Mouse (Mus musculus): ENCODE measurements around the gene B4galt3. TPM values are rescaled to one million over a fixed set of nuclear protein-coding genes. Genes with fewer than 3 reads are reported as not detected.
A peak's percentile ranks its signal among the peaks of the same experiment; 100 is the strongest.

The B4galt3 gene
- polyA plus RNA-seq, 1 experiment from 2014 or later = 70.6 TPM

- ATAC-seq (ENCODE audit: insufficient read depth, low FRiP score, low TSS enrichment) (no peak), DNase-seq (ENCODE audit: low spot score) (no peak)
- Histone ChIP-seq H3K4me3 (ENCODE audit: low read depth, low read length) (no peak overlapping the region), H3K4me1 (ENCODE audit: control insufficient read depth, insufficient read depth, low read length) (peaks cover 11% of the 10 kb centered on the region), H3K9ac (ENCODE audit: low read length) (no peak overlapping the region), H3K9me3 (ENCODE audit: control insufficient read depth, low read length) (no peaks in the 10 kb centered on the region), H3K4me2 (ENCODE audit: low read depth) (no peak overlapping the region), H3K27ac (ENCODE audit: low read depth, low read length) (no peak overlapping the region), H3K36me3 (ENCODE audit: control insufficient read depth, insufficient read depth, low read length) (peaks cover 2% of the 10 kb centered on the region; the same call in 1 of the 2 replicates), H3K27me3 (ENCODE audit: control insufficient read depth, insufficient read depth, low read length) (no peaks in the 10 kb centered on the region)
- WGBS = 92% methylated on average over 24 of the region's 24 CpGs
These were observed 13.9 kb upstream of the B4galt3 start for GRCm38 (mm10) chr1:171256095-171256818.

GRCm38 (mm10) chr1:171256937-171257548, 13.1 kb upstream of the B4galt3 start:
- ATAC-seq (ENCODE audit: insufficient read depth, low FRiP score, low TSS enrichment) (0 out of 2 replicates have a peak, but pooled peaks have one; percentile 58), DNase-seq (ENCODE audit: low spot score) (peak; percentile 69)
- 66% methylated on average over 15 of the region's 15 CpGs for whole genome bisulfite sequencing
- Histone ChIP-seq H3K4me1 (ENCODE audit: control insufficient read depth, insufficient read depth, low read length) (peaks cover 5% of the 10 kb centered on the region; the same call in 1 of the 2 replicates), H3K9me3 (ENCODE audit: control insufficient read depth, low read length) (no peaks in the 10 kb centered on the region), H3K27me3 (ENCODE audit: control insufficient read depth, insufficient read depth, low read length) (no peaks in the 10 kb centered on the region), H3K27ac (ENCODE audit: low read depth, low read length) (no peak overlapping the region), H3K4me2 (ENCODE audit: low read depth) (no peak overlapping the region), H3K36me3 (ENCODE audit: control insufficient read depth, insufficient read depth, low read length) (peaks cover 2% of the 10 kb centered on the region; the same call in 1 of the 2 replicates), H3K9ac (ENCODE audit: low read length) (no peak overlapping the region), H3K4me3 (ENCODE audit: low read depth, low read length) (no peak overlapping the region)

DNA sequence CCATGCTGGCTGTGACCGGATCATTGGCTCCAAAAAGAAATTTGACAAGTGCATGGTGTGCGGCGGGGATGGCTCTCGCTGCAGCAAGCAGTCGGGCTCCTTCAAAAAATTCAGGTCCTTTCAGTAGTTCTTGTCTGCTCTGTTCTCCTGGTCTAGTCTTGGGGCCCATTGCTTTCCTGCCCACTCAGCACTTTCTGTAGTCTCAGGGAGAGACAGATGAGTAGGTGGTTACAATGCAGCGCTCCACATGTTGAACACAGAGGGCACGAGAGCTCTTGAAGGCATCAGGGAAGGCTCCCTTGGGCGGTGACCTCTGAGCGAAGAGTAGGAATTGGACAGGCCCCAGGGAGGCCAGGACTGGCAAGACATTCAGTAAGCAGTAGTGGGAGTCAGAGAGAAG, 12.3 kb upstream of the B4galt3 start:
- Histone ChIP-seq H3K4me2 (ENCODE audit: low read depth) (no peak overlapping the region), H3K36me3 (ENCODE audit: control insufficient read depth, insufficient read depth, low read length) (peaks cover 2% of the 10 kb centered on the region; the same call in 1 of the 2 replicates), H3K9me3 (ENCODE audit: control insufficient read depth, low read length) (no peaks in the 10 kb centered on the region), H3K27me3 (ENCODE audit: control insufficient read depth, insufficient read depth, low read length) (no peaks in the 10 kb centered on the region), H3K4me3 (ENCODE audit: low read depth, low read length) (no peak overlapping the region), H3K9ac (ENCODE audit: low read length) (no peak overlapping the region), H3K4me1 (ENCODE audit: control insufficient read depth, insufficient read depth, low read length) (no peaks in the 10 kb centered on the region), H3K27ac (ENCODE audit: low read depth, low read length) (no peak overlapping the region)
- WGBS = 90% methylated on average over 9 of the region's 9 CpGs
- DNase-seq (ENCODE audit: low spot score) (no peak), ATAC-seq (ENCODE audit: insufficient read depth, low FRiP score, low TSS enrichment) (no peak)

GRCm38 (mm10) chr1:171258921-171259320, 11.2 kb upstream of the B4galt3 start:
- H3K36me3 ChIP-seq (ENCODE audit: control insufficient read depth, insufficient read depth, low read length) = peaks cover 2% of the 10 kb centered on the region; the same call in 1 of the 2 replicates
- H3K27ac ChIP-seq (ENCODE audit: low read depth, low read length) = no peak overlapping the region
- WGBS = 83% methylated on average over 17 of the region's 17 CpGs
- H3K9me3 ChIP-seq (ENCODE audit: control insufficient read depth, low read length) = no peaks in the 10 kb centered on the region
- H3K9ac ChIP-seq (ENCODE audit: low read length) = no peak overlapping the region
- ATAC-seq (ENCODE audit: insufficient read depth, low FRiP score, low TSS enrichment) (no peak), DNase-seq (ENCODE audit: low spot score) (no peak)
- no peaks in the 10 kb centered on the region for H3K27me3 ChIP-seq (ENCODE audit: control insufficient read depth, insufficient read depth, low read length)
- no peak overlapping the region for H3K4me2 ChIP-seq (ENCODE audit: low read depth)
- no peak overlapping the region for H3K4me3 ChIP-seq (ENCODE audit: low read depth, low read length)
- H3K4me1 ChIP-seq (ENCODE audit: control insufficient read depth, insufficient read depth, low read length) = no peaks in the 10 kb centered on the region

DNA sequence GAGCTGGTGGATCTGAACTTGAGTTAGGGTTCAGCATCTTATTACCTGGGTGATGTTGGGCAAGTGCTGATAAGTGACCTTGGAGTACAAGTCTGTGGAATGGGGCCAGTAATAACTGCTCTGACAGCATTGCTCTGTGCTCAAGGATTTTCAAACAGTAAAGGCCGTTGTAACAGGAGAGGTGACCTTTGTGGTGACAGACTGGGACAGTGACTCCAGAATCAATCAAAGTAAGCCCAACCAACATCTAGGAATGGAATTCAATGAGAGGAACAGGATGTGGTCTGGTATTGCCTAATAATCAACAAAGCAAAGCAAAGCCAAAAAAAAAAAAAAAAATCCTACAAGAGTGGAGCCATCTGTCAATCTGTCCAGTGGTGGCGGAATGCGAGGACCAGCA, 9.8 kb upstream of the B4galt3 start:
- no peak overlapping the region for H3K4me2 ChIP-seq (ENCODE audit: low read depth)
- DNase-seq (ENCODE audit: low spot score) = no peak
- no peaks in the 10 kb centered on the region for H3K9me3 ChIP-seq (ENCODE audit: control insufficient read depth, low read length)
- H3K4me1 ChIP-seq (ENCODE audit: control insufficient read depth, insufficient read depth, low read length) = no peaks in the 10 kb centered on the region
- no peak overlapping the region for H3K4me3 ChIP-seq (ENCODE audit: low read depth, low read length)
- 89% methylated on average over 3 of the region's 3 CpGs for WGBS
- H3K27me3 ChIP-seq (ENCODE audit: control insufficient read depth, insufficient read depth, low read length) = no peaks in the 10 kb centered on the region
- peaks cover 2% of the 10 kb centered on the region; the same call in 1 of the 2 replicates for H3K36me3 ChIP-seq (ENCODE audit: control insufficient read depth, insufficient read depth, low read length)
- H3K27ac ChIP-seq (ENCODE audit: low read depth, low read length) = no peak overlapping the region
- no peak overlapping the region for H3K9ac ChIP-seq (ENCODE audit: low read length)
- no peak for ATAC-seq (ENCODE audit: insufficient read depth, low FRiP score, low TSS enrichment)

GRCm38 (mm10) chr1:171262594-171263130, 7.5 kb upstream of the B4galt3 start:
- no peak for ATAC-seq (ENCODE audit: insufficient read depth, low FRiP score, low TSS enrichment)
- Histone ChIP-seq H3K4me2 (ENCODE audit: low read depth) (peak overlapping the region; percentile 15), H3K4me3 (ENCODE audit: low read depth, low read length) (peak overlapping the region; percentile 15; the same call in 1 of the 2 replicates), H3K27me3 (ENCODE audit: control insufficient read depth, insufficient read depth, low read length) (no peaks in the 10 kb centered on the region), H3K9ac (ENCODE audit: low read length) (no peak overlapping the region), H3K36me3 (ENCODE audit: control insufficient read depth, insufficient read depth, low read length) (peaks cover 2% of the 10 kb centered on the region; the same call in 1 of the 2 replicates), H3K9me3 (ENCODE audit: control insufficient read depth, low read length) (no peaks in the 10 kb centered on the region), H3K27ac (ENCODE audit: low read depth, low read length) (no peak overlapping the region), H3K4me1 (ENCODE audit: control insufficient read depth, insufficient read depth, low read length) (no peaks in the 10 kb centered on the region)
- WGBS = 11% methylated on average over 8 of the region's 8 CpGs
- DNase-seq (ENCODE audit: low spot score) = peak; percentile 40

GRCm38 (mm10) chr1:171263185-171263611, 6.9 kb upstream of the B4galt3 start:
- Histone ChIP-seq H3K9ac (ENCODE audit: low read length) (no peak overlapping the region), H3K4me1 (ENCODE audit: control insufficient read depth, insufficient read depth, low read length) (no peaks in the 10 kb centered on the region), H3K4me3 (ENCODE audit: low read depth, low read length) (peak overlapping the region; percentile 15; the same call in 1 of the 2 replicates), H3K4me2 (ENCODE audit: low read depth) (peak overlapping the region; percentile 15), H3K27me3 (ENCODE audit: control insufficient read depth, insufficient read depth, low read length) (no peaks in the 10 kb centered on the region), H3K9me3 (ENCODE audit: control insufficient read depth, low read length) (no peaks in the 10 kb centered on the region), H3K27ac (ENCODE audit: low read depth, low read length) (no peak overlapping the region), H3K36me3 (ENCODE audit: control insufficient read depth, insufficient read depth, low read length) (peaks cover 2% of the 10 kb centered on the region; the same call in 1 of the 2 replicates)
- DNase-seq (ENCODE audit: low spot score) = no peak
- ATAC-seq (ENCODE audit: insufficient read depth, low FRiP score, low TSS enrichment) = no peak
- 6% methylated on average over 2 of the region's 2 CpGs for WGBS

- Histone ChIP-seq H3K4me3 (ENCODE audit: low read depth, low read length) (no peak overlapping the region), H3K36me3 (ENCODE audit: control insufficient read depth, insufficient read depth, low read length) (no peaks in the 10 kb centered on the region), H3K4me2 (ENCODE audit: low read depth) (no peak overlapping the region), H3K27ac (ENCODE audit: low read depth, low read length) (no peak overlapping the region), H3K9me3 (ENCODE audit: control insufficient read depth, low read length) (no peaks in the 10 kb centered on the region), H3K27me3 (ENCODE audit: control insufficient read depth, insufficient read depth, low read length) (no peaks in the 10 kb centered on the region), H3K4me1 (ENCODE audit: control insufficient read depth, insufficient read depth, low read length) (no peaks in the 10 kb centered on the region), H3K9ac (ENCODE audit: low read length) (no peak overlapping the region)
- no peak for DNase-seq (ENCODE audit: low spot score)
- 91% methylated on average over 3 of the region's 3 CpGs for WGBS
- no peak; the same call in 1 of the 2 replicates for ATAC-seq (ENCODE audit: insufficient read depth, low FRiP score, low TSS enrichment)
These were observed 6.3 kb upstream of the B4galt3 start for GRCm38 (mm10) chr1:171263666-171264461.
